Mouse (Mus musculus) neural tube, embryonic 14.5 days (tissue): ENCODE data around the gene Prdm16. TPM values are rescaled to one million over a fixed set of nuclear protein-coding genes. Genes with fewer than 3 reads are reported as not detected.

Source experiments
- ATAC-seq: fragments of 200-750 bp; cut with Nextera tagmentation; 2 replicates; pipeline ENCODE4 v1.8.0; 2017; ENCODE audit warnings: low read depth, mild to moderate bottlenecking, moderate TSS enrichment, moderate library complexity
- H3K27ac ChIP-seq: fragments of 300-500 bp; sonication (generic); 2 replicates; pipeline ENCODE4 v1.5.1; 2014; ENCODE audit warnings: low read depth, mild to moderate bottlenecking, control low read depth, low read length, moderate library complexity, mixed read lengths
- H3K27me3 ChIP-seq: fragments of 300-500 bp; sonication (generic); 2 replicates; pipeline ENCODE4 v1.6.1; 2014; ENCODE audit warnings: low read length; ENCODE audit not compliant: control insufficient read depth, insufficient read depth
- H3K36me3 ChIP-seq: fragments of 300-500 bp; sonication (generic); 2 replicates; pipeline ENCODE4 v1.6.1; 2014; ENCODE audit warnings: low read length, mixed read lengths; ENCODE audit not compliant: control insufficient read depth, insufficient read depth
- H3K4me1 ChIP-seq: fragments of 300-500 bp; sonication (generic); 2 replicates; pipeline ENCODE4 v1.6.1; 2014; ENCODE audit warnings: low read length; ENCODE audit not compliant: control insufficient read depth, insufficient read depth
- H3K4me2 ChIP-seq: fragments of 300-500 bp; sonication (generic); 2 replicates; pipeline ENCODE4 v1.6.1; 2014; ENCODE audit warnings: mild to moderate bottlenecking, low read depth, low read length, control low read depth
- H3K4me3 ChIP-seq: fragments of 300-500 bp; sonication (generic); 2 replicates; pipeline ENCODE4 v1.5.1; 2014; ENCODE audit warnings: low read depth, low read length, control low read depth, mixed read lengths
- H3K9ac ChIP-seq: fragments of 300-500 bp; sonication (generic); replicated peaks from 2 replicates; pipeline ENCODE4 v1.6.1; 2014; ENCODE audit warnings: low read depth, mild to moderate bottlenecking, control low read depth, low read length, mixed read lengths
- H3K9me3 ChIP-seq: fragments of 300-500 bp; sonication (generic); 2 replicates; pipeline ENCODE4 v1.6.1; 2016; ENCODE audit warnings: low read length; ENCODE audit not compliant: control insufficient read depth
- WGBS: fragments of 180-500 bp; shearing (Covaris S2); extraction: QIAGEN DNeasy Blood & Tissue Kit; methylation state at CpG from one replicate; pipeline ENCODE4 v1.1.7; 2014; 5-methylcytosine and 5-hydroxymethylcytosine counted together
- polyA plus RNA-seq: library from polyadenylated mRNA; unstranded; fragments of >200 nt; fragmentation: Nextera tagmentation; extraction: Ambion mirVana; gene quantifications from 2 replicates; pipeline ENCODE4 v1.2.1, GENCODE M21; 2014

Gene Prdm16
- polyA plus RNA-seq, 1 experiment from 2014 or later: 4.6 TPM

GRCm38 (mm10) chr4:154313622-154313967, 323.1 kb downstream of the Prdm16 start:
- Histone ChIP-seq H3K36me3 (no peaks in the 10 kb centered on the region), H3K27ac (0 out of 2 replicates have a peak overlapping the region, but pooled peaks have one; percentile 22), H3K9me3 (no peaks in the 10 kb centered on the region), H3K4me2 (no peak overlapping the region), H3K4me1 (no peaks in the 10 kb centered on the region), H3K27me3 (no peaks in the 10 kb centered on the region), H3K4me3 (no peak overlapping the region), H3K9ac (no peak overlapping the region)
- 71% methylated on average over 11 of the region's 11 CpGs for WGBS
- ATAC-seq: no peak

- peak; percentile 54; the same call in 1 of the 2 replicates for ATAC-seq
- Histone ChIP-seq H3K9me3 (no peaks in the 10 kb centered on the region), H3K9ac (no peak overlapping the region), H3K27ac (peak overlapping the region; percentile 22; the same call in 1 of the 2 replicates), H3K4me2 (no peak overlapping the region), H3K27me3 (no peaks in the 10 kb centered on the region), H3K4me3 (no peak overlapping the region), H3K4me1 (no peaks in the 10 kb centered on the region), H3K36me3 (no peaks in the 10 kb centered on the region)
- 41% methylated on average over 4 of the region's 4 CpGs for WGBS
These were observed 323.6 kb downstream of the Prdm16 start for GRCm38 (mm10) chr4:154312935-154313621.

- H3K27me3 ChIP-seq: no peaks in the 10 kb centered on the region
- H3K4me3 ChIP-seq: no peak overlapping the region
- no peaks in the 10 kb centered on the region for H3K36me3 ChIP-seq
- peak overlapping the region; percentile 6; the same call in 1 of the 2 replicates for H3K27ac ChIP-seq
- 86% methylated on average over 2 of the region's 2 CpGs for WGBS
- peak; percentile 38; the same call in 1 of the 2 replicates for ATAC-seq
- H3K4me2 ChIP-seq: no peak overlapping the region
- H3K9ac ChIP-seq: no peak overlapping the region
- H3K9me3 ChIP-seq: no peaks in the 10 kb centered on the region
- H3K4me1 ChIP-seq: no peaks in the 10 kb centered on the region
These were observed 324.4 kb downstream of the Prdm16 start for GRCm38 (mm10) chr4:154312143-154312812.

DNA sequence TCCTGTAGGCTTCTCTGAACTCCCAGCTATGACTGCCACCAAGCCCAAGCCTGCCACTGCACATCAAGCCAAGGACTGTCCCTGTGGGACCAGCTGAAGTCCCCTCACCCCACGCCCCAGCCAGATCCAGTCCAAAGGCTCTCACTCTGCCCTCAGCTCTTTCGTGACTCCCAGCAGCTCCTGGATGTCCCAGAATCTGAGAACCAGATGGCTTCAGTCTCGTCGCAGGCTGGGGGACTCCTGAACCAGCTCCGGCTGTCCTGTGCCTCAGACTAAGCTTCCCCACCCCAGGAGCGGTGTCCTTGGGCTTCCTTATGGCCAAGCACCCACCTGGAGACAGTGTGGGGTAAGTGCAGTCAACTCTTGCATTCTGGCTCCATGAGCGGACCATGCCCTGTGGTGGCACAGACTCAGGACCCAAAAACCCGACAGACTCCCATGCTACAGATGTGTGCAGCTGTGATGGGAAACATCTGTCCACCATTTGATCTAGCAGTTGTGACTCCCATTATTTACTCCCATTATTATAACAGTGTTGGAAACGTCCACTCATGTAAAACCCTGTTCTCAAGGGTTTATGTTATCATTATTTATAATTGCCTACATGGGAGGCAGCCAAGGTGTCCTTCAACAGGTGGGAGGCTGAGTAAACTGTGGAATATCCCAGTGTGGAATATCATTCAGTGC, 326.0 kb downstream of the Prdm16 start:
- 83% methylated on average over 9 of the region's 9 CpGs for WGBS
- Histone ChIP-seq H3K36me3 (no peaks in the 10 kb centered on the region), H3K4me2 (no peak overlapping the region), H3K4me3 (no peak overlapping the region), H3K27me3 (no peaks in the 10 kb centered on the region), H3K9ac (no peak overlapping the region), H3K9me3 (no peaks in the 10 kb centered on the region), H3K27ac (no peak overlapping the region), H3K4me1 (no peaks in the 10 kb centered on the region)
- ATAC-seq: no peak

DNA sequence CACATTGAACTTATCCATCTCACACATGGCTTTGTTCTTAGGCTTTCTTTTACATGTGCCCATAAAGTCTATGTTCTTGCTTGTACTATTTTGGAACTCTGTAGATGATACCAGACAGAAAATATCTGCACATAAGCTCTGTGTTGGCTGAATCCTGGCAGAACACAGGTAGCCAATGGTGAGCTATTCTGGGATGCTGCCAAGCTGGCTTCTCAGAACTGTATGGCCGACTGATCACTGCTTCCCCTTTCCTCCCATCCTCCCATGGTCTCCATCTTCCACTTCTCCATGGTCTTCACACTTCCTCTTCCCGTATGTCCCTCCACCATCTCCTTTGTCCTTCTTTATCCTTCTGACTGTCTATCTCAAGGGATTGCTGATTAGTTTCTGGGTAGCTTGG, 327.5 kb downstream of the Prdm16 start:
- H3K9ac ChIP-seq: no peak overlapping the region
- ATAC-seq: no peak
- H3K27ac ChIP-seq: no peak overlapping the region
- H3K4me3 ChIP-seq: no peak overlapping the region
- H3K36me3 ChIP-seq: no peaks in the 10 kb centered on the region
- H3K27me3 ChIP-seq: no peaks in the 10 kb centered on the region
- no peaks in the 10 kb centered on the region for H3K4me1 ChIP-seq
- no peaks in the 10 kb centered on the region for H3K9me3 ChIP-seq
- WGBS: 94% methylated on average over 2 of the region's 2 CpGs
- H3K4me2 ChIP-seq: no peak overlapping the region

- peak; percentile 58; the same call in 1 of the 2 replicates for ATAC-seq
- 27% methylated on average over 7 of the region's 7 CpGs for WGBS
- no peak within 1 kb of the TSS for H3K9ac ChIP-seq
- H3K36me3 ChIP-seq: no peaks in the 10 kb centered on the region
- H3K4me2 ChIP-seq: no peak within 1 kb of the TSS
- peaks cover 23% of the 10 kb centered on the region for H3K27me3 ChIP-seq
- peaks cover 8% of the 10 kb centered on the region for H3K4me1 ChIP-seq
- H3K9me3 ChIP-seq: no peaks in the 10 kb centered on the region
- no peak within 1 kb of the TSS for H3K27ac ChIP-seq
- H3K4me3 ChIP-seq: no peak within 1 kb of the TSS
These were observed 335.2 kb downstream of the Prdm16 start, which contains the start of gene Arhgef16 for GRCm38 (mm10) chr4:154301466-154301881. Gene Arhgef16, minus strand, starts transcription at chr4:154301676.

DNA sequence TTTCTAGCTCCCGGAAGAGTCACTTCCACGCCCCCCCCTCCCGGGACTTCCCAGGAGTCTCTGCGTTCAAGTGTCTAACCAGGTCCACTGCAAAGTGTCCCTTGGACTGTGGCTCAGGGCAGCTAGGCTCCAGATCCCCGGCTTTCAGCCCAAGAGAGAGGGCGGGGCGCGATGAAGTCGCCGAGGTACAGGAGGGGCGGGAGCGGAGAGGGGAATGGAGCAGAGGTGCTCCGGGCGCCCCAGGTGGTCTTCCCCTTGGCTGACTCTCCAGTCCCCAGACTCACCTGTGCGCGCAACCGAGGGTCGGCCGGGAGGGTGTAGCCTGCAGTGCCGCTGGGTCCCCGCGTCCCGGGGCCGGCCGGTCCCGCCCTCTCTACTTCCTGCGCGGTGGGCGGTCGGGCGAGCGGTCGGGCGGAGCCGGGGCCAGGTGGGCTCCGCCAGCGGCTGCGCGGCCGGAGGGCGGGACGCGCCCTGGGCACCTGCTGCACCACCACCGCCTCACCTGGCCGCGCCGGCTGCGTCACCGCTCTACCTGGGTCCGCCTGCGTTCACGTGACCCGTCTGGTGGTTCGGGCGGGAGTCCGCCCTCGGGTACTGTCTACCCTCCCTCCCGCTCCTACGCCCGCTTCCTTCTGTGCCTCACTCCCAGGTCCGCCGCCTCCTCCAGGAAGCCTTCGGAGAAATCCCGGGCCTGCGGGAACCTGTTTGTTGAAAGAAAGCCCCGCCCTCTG, 337.0 kb downstream of the Prdm16 start:
- WGBS: 2% methylated on average over 47 of the region's 66 CpGs
- Histone ChIP-seq H3K36me3 (no peaks in the 10 kb centered on the region), H3K9ac (0 out of 2 replicates have a peak overlapping the region, but pooled peaks have one; percentile 32), H3K4me3 (peak overlapping the region; percentile 34), H3K4me1 (peaks cover 8% of the 10 kb centered on the region), H3K4me2 (peak overlapping the region; percentile 72), H3K27ac (no peak overlapping the region), H3K9me3 (no peaks in the 10 kb centered on the region), H3K27me3 (peaks cover 23% of the 10 kb centered on the region)
- no peak; the same call in 1 of the 2 replicates for ATAC-seq

GRCm38 (mm10) chr4:154297761-154298160, 338.9 kb downstream of the Prdm16 start:
- Histone ChIP-seq H3K9me3 (no peaks in the 10 kb centered on the region), H3K4me1 (peaks cover 8% of the 10 kb centered on the region), H3K27ac (no peak overlapping the region), H3K4me3 (no peak overlapping the region), H3K27me3 (peaks cover 23% of the 10 kb centered on the region), H3K36me3 (no peaks in the 10 kb centered on the region), H3K9ac (no peak overlapping the region), H3K4me2 (no peak overlapping the region)
- 39% methylated on average over 9 of the region's 9 CpGs for WGBS
- no peak for ATAC-seq
